Mouse (Mus musculus) stomach, adult 2 months (tissue): ENCODE results near the gene B3gnt7. TPM values are rescaled to one million over a fixed set of nuclear protein-coding genes. Genes with fewer than 3 reads are reported as not detected.

Experiments
- polyA plus RNA-seq: library from polyadenylated mRNA; depleted of rRNA; stranded (reverse); fragments of >200 nt; gene quantifications from 2 replicates; pipeline ENCODE4 v1.2.3, GENCODE M21; 2012; rRNA removed

The B3gnt7 gene
- polyA plus RNA-seq, result 25.7 and 26.5 TPM in 2 replicates

DNA sequence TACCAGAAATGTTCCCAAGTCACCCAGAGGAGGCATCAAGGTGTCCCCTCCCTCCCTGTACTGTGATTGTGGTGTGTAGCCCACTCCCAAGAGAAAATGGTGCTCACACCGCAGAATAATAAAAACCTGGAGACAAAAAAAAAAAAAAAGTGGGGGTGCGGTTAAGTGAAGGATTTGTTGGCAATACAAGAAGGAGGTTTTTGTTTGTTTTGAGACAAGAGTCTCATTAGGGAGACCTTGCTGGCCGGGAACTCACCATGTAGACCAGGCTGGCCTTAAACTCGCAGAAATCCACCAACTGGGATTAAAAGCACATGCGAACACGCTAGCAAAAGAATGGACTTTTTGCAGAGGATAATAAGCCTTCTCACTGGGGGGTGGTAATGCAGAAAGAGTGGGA is at the start of gene B3gnt7:
TSS of gene B3gnt7 (plus strand) at position 301 of the 400 bp plus-strand sequence.

Other genes with a start within 250 kb of the B3gnt7 start
- 9.0 and 9.3 TPM in 2 replicates for gene Psmd1, start 238.4 kb upstream of the B3gnt7 start, polyA plus RNA-seq
- 1.9 TPM in 2 replicates for gene Htr2b, start 190.9 kb upstream of the B3gnt7 start, polyA plus RNA-seq
- 0.12 TPM in 1 of 2 replicates, not detected in the other for gene Gm21972, start 169.2 kb upstream of the B3gnt7 start, polyA plus RNA-seq
- 1.1 and 1.5 TPM in 2 replicates for gene Armc9, start 148.1 kb upstream of the B3gnt7 start, polyA plus RNA-seq
- 0.99 and 1.4 TPM in 2 replicates for gene Ncl, start 56.6 kb downstream of the B3gnt7 start, polyA plus RNA-seq
- gene Nmur1, start 123.4 kb downstream of the B3gnt7 start, polyA plus RNA-seq, result 1.4 and 3.6 TPM in 2 replicates
- not detected in 2 replicates for gene Tex44, start 123.5 kb downstream of the B3gnt7 start, polyA plus RNA-seq
- 726 and 903 TPM in 2 replicates for gene Ptma, start 223.9 kb downstream of the B3gnt7 start, polyA plus RNA-seq